Mouse (Mus musculus) heart, adult 2 months (tissue): ENCODE measurements at regions not wholly inside any gene's neighbourhood (a gene's known extent, or its start where the extent isn't known, plus 50 kb on each side); places are given as distances from the start of the nearest gene placed in this dataset.
A peak's percentile ranks its signal among the peaks of the same experiment; 100 is the strongest.

Experiments used
- DNase-seq, 2 experiments: peaks; one replicate each; pipeline ENCODE4 v3.0.0; 2021
- H3K27ac ChIP-seq: fragments of 200-600 bp; 2 replicates; pipeline ENCODE4 v1.8.1; 2022
- H3K27me3 ChIP-seq: fragments of 200-500 bp; 2 replicates; pipeline ENCODE4 v1.6.1; 2012; ENCODE audit warnings: mild to moderate bottlenecking, low read length, inconsistent platforms, mixed read lengths; ENCODE audit not compliant: control insufficient read depth, insufficient read depth
- H3K36me3 ChIP-seq: fragments of 200-500 bp; 2 replicates; pipeline ENCODE4 v1.6.1; 2012; ENCODE audit warnings: low read length, inconsistent platforms; ENCODE audit not compliant: control insufficient read depth, insufficient read depth
- H3K4me1 ChIP-seq: fragments of 200-500 bp; 2 replicates; pipeline ENCODE4 v1.6.1; 2011; ENCODE audit warnings: low read length; ENCODE audit not compliant: control insufficient read depth, insufficient read depth
- H3K4me3 ChIP-seq: fragments of 200-600 bp; 2 replicates; pipeline ENCODE4 v1.8.1; 2022
- H3K79me2 ChIP-seq: fragments of 200-500 bp; replicated peaks from 2 replicates; pipeline ENCODE4 v1.6.1; 2012; ENCODE audit warnings: mild to moderate bottlenecking, inconsistent platforms, low read length, moderate library complexity, mixed read lengths; ENCODE audit not compliant: control insufficient read depth, insufficient read depth
- H3K9ac ChIP-seq: fragments of 200-500 bp; 2 replicates; pipeline ENCODE4 v1.6.1; 2012; ENCODE audit warnings: low read depth, mild to moderate bottlenecking, control low read depth, inconsistent platforms, low read length, mixed read lengths
- CTCF ChIP-seq: fragments of 200-600 bp; IDR thresholded peaks from 2 replicates; pipeline ENCODE4 v1.8.1; 2022; ENCODE audit warnings: antibody characterized with exemption, mild to moderate bottlenecking, moderate library complexity
- EP300 ChIP-seq: fragments of 200-500 bp; IDR thresholded peaks from 2 replicates; pipeline ENCODE4 v1.6.1; 2011; ENCODE audit warnings: low read depth, low read length, control low read depth; ENCODE audit not compliant: insufficient read depth
- POLR2A ChIP-seq: fragments of 200-500 bp; IDR thresholded peaks from 2 replicates; pipeline ENCODE4 v1.6.1; 2011; ENCODE audit warnings: mild to moderate bottlenecking, low read depth, low read length, control low read depth; ENCODE audit not compliant: insufficient read depth
- WGBS: fragments of 180-500 bp; shearing (Covaris S2); methylation state at CpG from one replicate; pipeline ENCODE4 v1.1.7; 2018; 5-methylcytosine and 5-hydroxymethylcytosine counted together
- intact Hi-C: fragments of 180-260 bp; cut with DNase I; formaldehyde crosslinking; loops from one replicate; pipeline ENCODE4 v1.15.1; 2025

- TF ChIP-seq POLR2A (no peak), CTCF (peak; percentile 53), EP300 (no peak)
- intact Hi-C loops: loop anchor here (10.0 kb wide), 2 partner anchors 94 to 124 kb away; partner anchors contain the start of gene Bmp2
Observed at GRCm38 (mm10) chr2:133430741-133431438, 121.1 kb upstream of the Bmp2 start.

DNA sequence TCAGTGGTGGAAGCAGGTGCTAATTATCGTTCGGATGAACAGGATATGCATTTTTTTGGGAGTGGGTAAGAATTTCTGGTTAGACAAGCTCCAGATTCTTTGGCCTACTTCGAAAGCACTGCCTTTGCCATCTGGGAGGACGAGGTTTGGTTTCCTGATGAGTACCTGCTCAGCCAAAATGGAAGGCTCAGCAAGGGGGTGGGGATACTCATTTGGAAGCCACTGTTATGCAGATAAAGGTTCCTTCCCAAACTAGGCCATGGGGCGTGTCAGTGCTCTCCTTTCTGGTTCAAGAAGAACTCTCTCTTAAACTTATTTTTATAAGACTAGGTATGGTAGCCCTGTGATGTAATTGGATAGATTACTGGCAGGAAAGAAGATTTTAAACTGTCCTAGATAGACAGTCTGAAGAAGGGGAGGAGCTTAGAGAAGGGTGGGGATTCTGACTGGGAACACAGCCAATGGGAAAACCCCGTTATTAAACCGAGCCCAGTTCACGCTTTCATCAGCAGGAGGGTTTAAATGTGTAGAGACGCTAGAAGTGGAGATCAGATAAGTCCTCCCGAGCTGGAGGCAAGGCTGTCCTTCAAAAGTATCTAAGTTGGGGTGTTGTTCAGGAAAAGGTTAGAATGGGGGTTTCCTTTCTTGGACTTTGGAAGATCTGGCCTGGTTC is 119.7 kb upstream of the Bmp2 start:
- intact Hi-C loops: loop anchor here (10.0 kb wide), 2 partner anchors 93 to 123 kb away; partner anchors contain the start of gene Bmp2
- TF ChIP-seq CTCF: no peak
- TF ChIP-seq POLR2A: no peak
- TF ChIP-seq EP300: no peak
- Histone ChIP-seq H3K4me3 (no peak overlapping the region), H3K27me3 (no peaks in the 10 kb centered on the region), H3K9ac (no peak overlapping the region), H3K36me3 (no peaks in the 10 kb centered on the region), H3K4me1 (no peaks in the 10 kb centered on the region; the same call in 1 of the 2 replicates), H3K27ac (no peak overlapping the region), H3K79me2 (no peaks in the 10 kb centered on the region)
- DNase-seq: no peak
- WGBS: 57% methylated on average over 10 of the region's 10 CpGs

More at GRCm38 (mm10) chr2:133430741-133431438, 121.1 kb upstream of the Bmp2 start:
- Histone ChIP-seq H3K27ac (no peak overlapping the region), H3K9ac (no peak overlapping the region), H3K4me1 (no peaks in the 10 kb centered on the region; the same call in 1 of the 2 replicates), H3K27me3 (no peaks in the 10 kb centered on the region), H3K36me3 (no peaks in the 10 kb centered on the region), H3K79me2 (no peaks in the 10 kb centered on the region), H3K4me3 (no peak overlapping the region)
- DNase-seq: no peak
- WGBS: 37% methylated on average over 4 of the region's 4 CpGs

DNA sequence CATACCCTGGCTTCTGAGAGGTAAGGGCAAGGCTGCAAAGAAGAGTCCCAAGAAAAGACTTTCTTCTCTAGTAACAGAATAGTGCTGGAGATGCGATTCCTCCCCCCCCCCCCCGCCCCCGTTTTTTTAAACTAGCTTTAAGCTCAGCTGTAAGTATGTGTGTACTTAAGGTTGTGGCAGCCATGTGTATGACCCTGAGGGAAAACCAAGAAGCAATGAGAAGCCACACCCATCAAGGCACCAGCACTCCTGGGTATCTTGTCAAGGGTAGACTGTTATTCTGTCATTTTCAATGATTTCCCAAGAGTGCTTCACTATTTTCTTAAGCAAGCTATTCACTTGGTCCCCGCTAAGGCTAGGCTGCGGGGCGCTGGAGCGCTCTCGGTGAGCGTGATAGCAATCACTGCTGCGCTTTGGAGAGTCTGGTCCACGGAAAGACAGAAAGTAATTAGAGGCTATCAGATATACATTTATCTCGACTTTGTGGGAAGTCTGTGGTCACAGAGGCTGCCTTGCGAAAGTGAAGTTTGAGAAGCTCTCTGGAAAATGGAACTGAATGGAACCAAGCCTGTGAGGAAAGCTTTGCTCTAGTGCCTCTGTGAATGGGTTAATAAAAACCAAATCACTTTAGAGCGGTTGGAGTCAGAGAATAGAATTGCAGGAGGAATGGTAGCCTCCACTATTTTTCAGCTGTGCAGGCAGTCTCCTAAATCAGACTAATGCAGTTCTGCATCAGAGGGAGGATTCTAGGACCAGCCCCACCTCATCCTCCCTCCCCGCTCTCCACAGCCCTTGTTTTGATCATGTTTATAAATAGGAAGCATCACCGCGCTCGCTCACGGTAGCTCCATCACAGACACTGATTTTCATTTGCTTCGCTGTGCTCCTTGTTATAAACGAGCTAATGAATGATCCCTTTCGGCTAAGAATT is 114.8 kb upstream of the Bmp2 start:
- Histone ChIP-seq H3K27me3 (no peaks in the 10 kb centered on the region), H3K4me3 (no peak overlapping the region), H3K27ac (no peak overlapping the region), H3K4me1 (no peaks in the 10 kb centered on the region), H3K36me3 (no peaks in the 10 kb centered on the region), H3K9ac (no peak overlapping the region), H3K79me2 (no peaks in the 10 kb centered on the region)
- WGBS: 70% methylated on average over 22 of the region's 22 CpGs
- DNase-seq: no peak
- intact Hi-C loops: loop anchor here (10.0 kb wide), 2 partner anchors 88 to 118 kb away; partner anchors contain the start of gene Bmp2
- no peak for TF ChIP-seq POLR2A
- no peak for TF ChIP-seq CTCF
- no peak for TF ChIP-seq EP300

DNA sequence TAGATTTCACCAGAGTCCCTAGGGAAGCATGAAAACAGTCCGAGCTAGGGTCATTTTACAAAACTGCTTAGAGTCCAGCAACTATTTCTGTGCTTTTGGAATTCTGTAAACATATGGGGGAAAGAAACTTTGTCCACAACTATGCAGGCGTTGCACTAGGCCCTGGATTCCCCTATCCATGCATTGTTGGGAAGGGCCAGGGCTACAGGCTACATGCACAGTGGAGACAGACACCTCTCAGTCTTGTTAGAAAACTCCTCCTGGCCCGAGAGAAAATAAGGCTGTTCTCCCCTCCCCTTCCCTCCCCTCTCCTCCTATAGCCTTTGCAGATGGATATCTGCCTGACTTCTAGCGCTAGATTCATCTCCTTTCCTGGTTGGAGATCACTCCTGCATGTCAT is 113.9 kb upstream of the Bmp2 start:
- Histone ChIP-seq H3K27me3 (no peaks in the 10 kb centered on the region), H3K4me1 (no peaks in the 10 kb centered on the region), H3K36me3 (no peaks in the 10 kb centered on the region), H3K27ac (no peak overlapping the region), H3K79me2 (no peaks in the 10 kb centered on the region), H3K4me3 (no peak overlapping the region), H3K9ac (no peak overlapping the region)
- 51% methylated on average over 4 of the region's 4 CpGs for WGBS
- TF ChIP-seq CTCF (no peak), POLR2A (no peak), EP300 (no peak)
- intact Hi-C loops: loop anchor here (10.0 kb wide), 2 partner anchors 87 to 117 kb away; partner anchors contain the start of gene Bmp2
- no peak for DNase-seq

GRCm38 (mm10) chr2:133443024-133443423 is 108.9 kb upstream of the Bmp2 start:
- no peak overlapping the region for H3K9ac ChIP-seq
- intact Hi-C loops: no loop called here
- TF ChIP-seq POLR2A: no peak
- TF ChIP-seq CTCF: no peak
- no peaks in the 10 kb centered on the region for H3K79me2 ChIP-seq
- H3K36me3 ChIP-seq: no peaks in the 10 kb centered on the region
- no peak for DNase-seq
- no peaks in the 10 kb centered on the region for H3K27me3 ChIP-seq
- no peaks in the 10 kb centered on the region; the same call in 1 of the 2 replicates for H3K4me1 ChIP-seq
- H3K27ac ChIP-seq: no peak overlapping the region
- 79% methylated on average over 4 of the region's 4 CpGs for WGBS
- H3K4me3 ChIP-seq: no peak overlapping the region
